Mouse (Mus musculus) neural tube, embryonic 12.5 days (tissue): Measurements from ENCODE around the gene Lcorl. TPM values are rescaled to one million over a fixed set of nuclear protein-coding genes. Genes with fewer than 3 reads are reported as not detected.

Experiments
- ATAC-seq: fragments of 200-750 bp; cut with Nextera tagmentation; 2 replicates; pipeline ENCODE4 v1.8.0; 2017; ENCODE audit warnings: low read depth, mild to moderate bottlenecking, moderate TSS enrichment, moderate library complexity; ENCODE audit not compliant: low FRiP score
- H3K27ac ChIP-seq: fragments of 300-500 bp; sonication (generic); 2 replicates; pipeline ENCODE4 v1.5.1; 2016
- H3K27me3 ChIP-seq: fragments of 300-500 bp; sonication (generic); replicated peaks from 2 replicates; pipeline ENCODE4 v1.6.1; 2016; ENCODE audit warnings: mild to moderate bottlenecking
- H3K36me3 ChIP-seq: fragments of 300-500 bp; sonication (generic); 2 replicates; pipeline ENCODE4 v1.6.1; 2016; ENCODE audit warnings: mild to moderate bottlenecking
- H3K4me1 ChIP-seq: fragments of 300-500 bp; sonication (generic); 2 replicates; pipeline ENCODE4 v1.6.1; 2016
- H3K4me2 ChIP-seq: fragments of 300-500 bp; sonication (generic); replicated peaks from 2 replicates; pipeline ENCODE4 v1.6.1; 2016; ENCODE audit warnings: mild to moderate bottlenecking
- H3K4me3 ChIP-seq: fragments of 300-500 bp; sonication (generic); 2 replicates; pipeline ENCODE4 v1.5.1; 2016
- H3K9ac ChIP-seq: fragments of 300-500 bp; sonication (generic); 2 replicates; pipeline ENCODE4 v1.6.1; 2016; ENCODE audit warnings: mild to moderate bottlenecking
- H3K9me3 ChIP-seq: fragments of 300-500 bp; sonication (generic); 2 replicates; pipeline ENCODE4 v1.6.1; 2016; ENCODE audit warnings: mild to moderate bottlenecking
- WGBS: fragments of 180-500 bp; shearing (Covaris S2); methylation state at CpG from one replicate; pipeline ENCODE4 v1.1.7; 2016; 5-methylcytosine and 5-hydroxymethylcytosine counted together
- polyA plus RNA-seq: library from polyadenylated mRNA; unstranded; fragments of >200 nt; fragmentation: Nextera tagmentation; extraction: Ambion mirVana; gene quantifications from 2 replicates; pipeline ENCODE4 v1.2.1, GENCODE M21; 2016

The Lcorl gene
- polyA plus RNA-seq, 1 experiment from 2014 or later: 46.7 TPM

DNA sequence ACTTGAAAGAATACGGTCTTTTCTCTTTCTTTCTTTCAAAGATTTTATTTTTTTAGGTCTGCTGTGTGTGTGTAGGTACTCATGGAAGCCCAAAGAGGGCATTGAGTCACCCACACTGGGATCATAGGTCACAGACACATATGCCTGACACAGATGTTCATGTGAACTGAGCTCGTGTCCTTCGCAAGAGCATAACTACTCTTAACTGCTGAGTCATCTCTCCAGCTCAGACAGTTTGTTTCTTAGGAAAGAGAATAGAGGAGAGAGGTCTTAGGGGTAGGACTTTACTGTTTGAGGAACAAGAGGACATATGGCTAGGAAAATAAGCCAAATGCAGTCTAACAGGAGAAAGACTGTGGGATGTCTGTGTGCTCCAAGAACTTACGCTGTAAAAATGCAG, 168.3 kb downstream of the Lcorl start:
- Histone ChIP-seq H3K27ac (no peak overlapping the region), H3K4me2 (no peak overlapping the region), H3K9ac (no peak overlapping the region), H3K9me3 (no peaks in the 10 kb centered on the region), H3K27me3 (no peaks in the 10 kb centered on the region), H3K4me1 (no peaks in the 10 kb centered on the region), H3K36me3 (peaks cover 2% of the 10 kb centered on the region), H3K4me3 (no peak overlapping the region)
- WGBS: 87% methylated on average over 4 of the region's 4 CpGs
- no peak for ATAC-seq

DNA sequence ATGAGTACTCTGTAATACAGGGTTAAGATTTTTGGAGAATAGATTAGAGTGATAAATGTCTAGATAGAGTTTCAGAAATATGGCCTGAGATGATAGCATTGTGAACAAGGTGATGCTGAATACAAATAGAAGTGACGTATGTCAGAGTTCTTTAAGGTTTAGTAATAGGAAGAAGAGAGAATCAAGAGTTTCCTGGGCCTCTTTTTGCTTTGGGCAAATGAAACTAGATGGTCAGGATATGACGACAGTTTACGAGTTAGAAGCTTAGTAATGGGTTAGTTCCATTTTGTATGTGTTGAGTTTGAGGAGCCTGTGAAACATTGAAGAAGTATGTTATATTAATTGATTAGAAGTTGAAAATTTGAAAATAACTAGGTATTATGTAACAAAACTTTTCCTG, 171.2 kb downstream of the Lcorl start:
- H3K27ac ChIP-seq: no peak overlapping the region
- H3K4me1 ChIP-seq: no peaks in the 10 kb centered on the region
- ATAC-seq: no peak
- H3K27me3 ChIP-seq: no peaks in the 10 kb centered on the region
- H3K4me3 ChIP-seq: no peak overlapping the region
- H3K9ac ChIP-seq: no peak overlapping the region
- WGBS: 94% methylated on average over 3 of the region's 3 CpGs
- H3K36me3 ChIP-seq: peaks cover 7% of the 10 kb centered on the region
- H3K4me2 ChIP-seq: no peak overlapping the region
- H3K9me3 ChIP-seq: no peaks in the 10 kb centered on the region

DNA sequence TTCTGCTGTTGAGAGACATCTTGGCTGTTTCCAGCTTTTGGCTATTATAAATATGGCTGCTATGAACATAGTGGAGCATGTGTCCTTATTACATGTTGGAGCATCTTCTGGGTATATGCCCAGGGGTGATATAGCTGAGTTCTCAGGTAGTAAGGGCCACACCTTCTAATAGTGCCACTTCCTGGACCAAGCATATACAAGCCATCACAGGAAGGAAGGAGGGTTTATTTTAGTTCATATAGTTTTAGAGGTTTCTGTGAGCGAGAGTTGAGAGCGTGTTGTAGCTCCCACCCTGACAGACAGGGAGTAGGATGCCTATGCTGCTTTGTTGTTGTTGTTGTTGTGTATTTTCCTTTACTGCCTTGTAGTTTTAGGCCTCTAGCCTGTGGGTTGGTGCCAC, 172.2 kb downstream of the Lcorl start:
- Histone ChIP-seq H3K27me3 (no peaks in the 10 kb centered on the region), H3K36me3 (peaks cover 7% of the 10 kb centered on the region)

DNA sequence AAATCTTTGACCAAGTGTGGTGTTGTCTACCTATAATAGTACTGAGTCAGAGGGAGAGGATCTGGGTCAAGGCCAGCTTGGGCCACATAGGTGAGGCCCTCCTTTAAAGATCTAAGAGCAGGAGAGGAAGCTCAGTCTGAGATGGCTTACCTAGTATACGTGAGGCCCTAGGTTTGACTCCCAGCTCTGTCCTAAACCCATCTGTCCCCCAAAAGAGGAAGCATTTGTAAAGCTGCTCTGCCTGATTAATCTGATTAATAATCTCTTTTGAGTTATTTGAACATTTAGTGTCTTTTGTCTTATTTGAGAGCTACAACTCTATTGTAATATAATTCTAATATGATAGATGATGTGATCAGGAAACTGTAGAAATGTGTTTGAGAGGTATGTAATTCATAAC, 174.0 kb downstream of the Lcorl start:
- H3K4me2 ChIP-seq: no peak overlapping the region
- WGBS: 94% methylated on average over 1 of the region's 1 CpGs
- ATAC-seq: no peak

More for the DNA sequence above, 172.2 kb downstream of the Lcorl start:
- ATAC-seq: no peak
- Histone ChIP-seq H3K9me3 (no peaks in the 10 kb centered on the region), H3K4me2 (no peak overlapping the region), H3K4me1 (no peaks in the 10 kb centered on the region), H3K9ac (no peak overlapping the region), H3K4me3 (no peak overlapping the region), H3K27ac (no peak overlapping the region)
- 97% methylated on average over 2 of the region's 2 CpGs for WGBS

DNA sequence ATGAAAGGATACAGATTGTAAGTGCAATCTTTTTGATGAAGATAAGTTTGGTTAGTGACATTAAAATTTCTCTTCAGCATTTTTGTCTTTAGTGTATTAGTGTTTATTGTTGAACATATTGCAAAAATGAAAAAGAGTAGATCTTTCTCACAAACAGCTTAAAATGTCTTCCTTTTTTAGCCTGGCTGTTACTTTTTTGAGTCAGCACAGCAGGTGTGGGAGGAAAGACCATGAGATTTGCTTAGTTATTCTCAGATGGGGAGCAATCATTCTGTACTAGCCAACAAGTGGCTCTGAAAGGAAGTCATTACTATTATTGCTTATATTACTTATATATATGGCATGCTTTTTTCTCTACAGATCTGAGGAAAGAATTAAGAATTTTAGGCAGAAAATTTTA, 177.5 kb downstream of the Lcorl start:
- Histone ChIP-seq H3K36me3 (peaks cover 14% of the 10 kb centered on the region), H3K9ac (no peak overlapping the region), H3K4me2 (no peak overlapping the region), H3K27ac (no peak overlapping the region), H3K4me3 (no peak overlapping the region), H3K27me3 (no peaks in the 10 kb centered on the region), H3K4me1 (no peaks in the 10 kb centered on the region), H3K9me3 (no peaks in the 10 kb centered on the region)
- ATAC-seq: no peak

More for the DNA sequence above, 174.0 kb downstream of the Lcorl start:
- Histone ChIP-seq H3K4me3 (no peak overlapping the region), H3K27ac (no peak overlapping the region), H3K36me3 (peaks cover 7% of the 10 kb centered on the region), H3K27me3 (no peaks in the 10 kb centered on the region), H3K9ac (no peak overlapping the region), H3K9me3 (no peaks in the 10 kb centered on the region), H3K4me1 (no peaks in the 10 kb centered on the region)

DNA sequence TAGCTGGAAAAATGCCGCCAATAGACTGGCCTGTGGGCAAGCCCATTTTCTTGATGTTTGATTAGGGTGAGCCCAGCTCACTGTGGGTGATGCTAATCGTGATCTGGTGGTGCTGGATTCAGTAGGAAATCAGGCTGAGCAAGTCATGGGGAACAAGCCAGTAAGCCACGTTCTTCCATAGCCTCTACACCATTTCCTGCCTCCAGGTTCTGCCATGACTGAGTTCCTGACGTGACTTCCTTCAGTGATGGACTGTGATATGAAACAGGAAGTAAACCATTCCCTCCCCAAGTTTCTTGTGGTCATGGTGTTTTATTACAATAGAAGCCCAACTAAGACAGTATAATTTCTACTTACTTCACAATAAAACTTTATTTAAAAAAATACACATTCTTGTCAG, 179.8 kb downstream of the Lcorl start:
- H3K27ac ChIP-seq: no peak overlapping the region
- H3K4me1 ChIP-seq: no peaks in the 10 kb centered on the region
- WGBS: 87% methylated on average over 4 of the region's 4 CpGs
- H3K9ac ChIP-seq: no peak overlapping the region
- no peak overlapping the region for H3K4me2 ChIP-seq
- no peaks in the 10 kb centered on the region for H3K9me3 ChIP-seq
- no peak for ATAC-seq
- H3K36me3 ChIP-seq: 0 out of 2 replicates have a peak, but pooled peaks cover 7% of the 10 kb centered on the region
- H3K27me3 ChIP-seq: no peaks in the 10 kb centered on the region
- no peak overlapping the region for H3K4me3 ChIP-seq

DNA sequence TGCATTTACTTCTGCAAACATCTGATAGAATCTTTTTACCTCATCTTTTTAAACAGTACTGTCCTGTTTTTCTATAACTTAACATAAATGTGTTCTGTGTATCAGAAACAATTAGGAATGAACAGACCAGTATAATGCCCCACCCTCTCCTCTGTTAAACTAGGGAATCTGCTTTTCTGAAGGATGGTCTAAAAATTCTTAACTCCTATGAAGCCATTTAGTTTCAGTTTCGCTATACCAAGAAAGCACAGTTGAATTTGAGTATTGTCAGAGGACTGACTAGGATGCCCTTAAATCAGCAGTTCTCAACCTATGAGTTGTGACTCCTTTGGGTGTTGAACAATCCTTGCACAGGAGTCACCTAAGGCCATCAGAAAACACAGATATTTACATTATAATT, 182.4 kb downstream of the Lcorl start:
- Histone ChIP-seq H3K36me3 (0 out of 2 replicates have a peak, but pooled peaks cover 7% of the 10 kb centered on the region), H3K4me3 (no peak overlapping the region), H3K9me3 (no peaks in the 10 kb centered on the region), H3K9ac (no peak overlapping the region), H3K4me1 (no peaks in the 10 kb centered on the region), H3K4me2 (no peak overlapping the region), H3K27ac (no peak overlapping the region), H3K27me3 (no peaks in the 10 kb centered on the region)
- WGBS: 100% methylated on average over 1 of the region's 1 CpGs
- ATAC-seq: no peak

DNA sequence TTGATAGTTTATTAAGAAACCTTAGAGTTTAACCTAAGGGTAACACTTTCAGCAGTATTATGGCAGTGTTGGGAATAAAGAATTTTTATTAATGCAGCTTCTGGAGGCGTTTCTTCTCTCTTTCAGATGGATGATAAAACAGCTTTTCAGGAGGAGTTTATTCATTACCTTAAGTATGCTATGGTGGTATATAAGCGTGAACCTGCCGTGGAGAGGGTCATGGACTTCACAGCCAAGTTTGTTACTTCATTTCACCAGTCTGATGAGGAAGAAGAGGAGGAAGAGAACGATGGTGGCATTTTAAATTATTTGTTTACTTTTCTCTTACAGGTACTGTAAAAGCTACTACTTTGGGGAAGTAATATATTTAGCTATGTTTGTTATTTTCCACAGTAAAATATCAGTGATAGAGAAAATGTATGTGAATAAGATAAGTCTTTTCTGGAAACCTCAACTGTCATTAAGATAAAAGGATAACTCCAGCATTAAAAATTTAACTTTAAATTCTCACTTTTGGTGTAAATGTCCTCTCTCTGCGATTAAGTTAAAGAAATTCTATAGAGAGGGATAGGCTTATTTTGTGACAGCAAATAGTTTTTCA, 186.4 kb downstream of the Lcorl start:
- 0 out of 2 replicates have a peak overlapping the region, but pooled peaks have one; percentile 71 for H3K9ac ChIP-seq
- ATAC-seq: no peak
- 52% methylated on average over 5 of the region's 5 CpGs for WGBS

DNA sequence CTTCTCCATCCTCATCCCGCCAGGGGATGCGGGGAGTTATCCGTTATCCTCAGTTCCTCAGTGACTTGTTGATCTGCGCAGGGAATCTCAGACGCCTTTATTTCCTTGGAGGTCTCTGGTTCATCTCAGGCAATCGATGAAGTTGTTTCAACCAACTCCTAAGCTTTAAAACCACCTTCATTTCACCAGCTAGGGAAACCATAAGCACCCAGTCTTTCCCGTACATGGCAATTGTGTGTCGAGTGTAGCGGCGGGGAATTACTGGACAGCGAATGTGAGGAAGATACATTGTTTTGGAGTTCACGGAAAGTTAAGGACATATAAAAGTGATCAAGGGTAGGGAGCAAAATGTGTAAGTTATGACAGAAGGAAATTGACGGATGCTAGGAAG, 187.1 kb downstream of the Lcorl start:
- Histone ChIP-seq H3K4me3 (peak overlapping the region; percentile 61), H3K4me1 (peaks cover 4% of the 10 kb centered on the region; the same call in 1 of the 2 replicates), H3K4me2 (peak overlapping the region; percentile 98), H3K27ac (0 out of 2 replicates have a peak overlapping the region, but pooled peaks have one; percentile 16), H3K9ac (peak overlapping the region; percentile 71), H3K27me3 (no peaks in the 10 kb centered on the region), H3K9me3 (no peaks in the 10 kb centered on the region), H3K36me3 (0 out of 2 replicates have a peak, but pooled peaks cover 4% of the 10 kb centered on the region)
- under 1% methylated on average over 13 of the region's 13 CpGs for WGBS
- no peak for ATAC-seq

More for the DNA sequence above, 186.4 kb downstream of the Lcorl start:
- H3K4me3 ChIP-seq: no peak overlapping the region
- H3K27me3 ChIP-seq: no peaks in the 10 kb centered on the region
- peaks cover 4% of the 10 kb centered on the region; the same call in 1 of the 2 replicates for H3K4me1 ChIP-seq
- no peaks in the 10 kb centered on the region for H3K9me3 ChIP-seq
- H3K36me3 ChIP-seq: 0 out of 2 replicates have a peak, but pooled peaks cover 4% of the 10 kb centered on the region
- no peak overlapping the region for H3K27ac ChIP-seq
- H3K4me2 ChIP-seq: peak overlapping the region; percentile 98

DNA sequence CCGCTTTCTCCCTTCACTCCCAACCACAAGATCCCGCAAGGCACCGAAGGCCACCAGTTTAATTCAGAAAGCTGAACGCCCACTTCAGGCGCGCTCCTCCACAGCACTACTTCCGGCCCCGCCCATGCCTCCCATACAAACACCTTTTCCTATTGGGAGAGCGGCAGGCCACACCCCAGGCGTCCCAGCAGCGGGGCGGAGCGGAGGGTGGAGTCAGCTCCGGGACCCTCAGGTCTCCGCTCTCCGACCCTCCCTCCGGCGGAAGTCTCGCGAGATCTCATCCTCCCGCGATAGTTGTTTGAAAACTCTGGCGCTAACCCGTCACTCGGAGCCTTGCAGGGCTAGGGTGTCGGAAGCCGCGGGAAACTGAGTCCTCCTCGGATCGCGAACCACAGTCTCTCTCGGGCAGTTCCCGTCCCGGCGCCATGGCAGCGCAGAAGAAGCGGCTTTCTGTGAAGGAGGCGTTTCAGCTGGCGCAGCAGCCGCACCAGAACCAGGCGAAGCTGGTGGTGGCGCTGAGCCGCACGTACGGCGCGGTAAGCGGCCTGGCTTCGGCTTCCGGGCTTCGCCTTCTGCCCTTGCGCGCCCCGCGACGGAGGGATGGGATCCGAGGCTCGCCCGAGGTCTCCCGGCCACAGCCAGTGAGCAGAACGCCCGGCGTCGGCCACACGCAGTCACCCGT, 187.7 kb downstream of the Lcorl start, which contains the start of gene Ncapg:
Ncapg (plus strand) TSS at position 322 of the 682 bp plus-strand sequence.
- Histone ChIP-seq H3K36me3 (no peaks in the 10 kb centered on the region), H3K9ac (peak within 1 kb of the TSS; percentile 78), H3K9me3 (no peaks in the 10 kb centered on the region), H3K27me3 (no peaks in the 10 kb centered on the region), H3K4me3 (peak within 1 kb of the TSS; percentile 61), H3K27ac (peak within 1 kb of the TSS; percentile 64; the same call in 1 of the 2 replicates), H3K4me2 (peak within 1 kb of the TSS; percentile 98), H3K4me1 (peaks cover 4% of the 10 kb centered on the region; the same call in 1 of the 2 replicates)
- under 1% methylated on average over 66 of the region's 66 CpGs for WGBS
- peak; percentile 100 for ATAC-seq

DNA sequence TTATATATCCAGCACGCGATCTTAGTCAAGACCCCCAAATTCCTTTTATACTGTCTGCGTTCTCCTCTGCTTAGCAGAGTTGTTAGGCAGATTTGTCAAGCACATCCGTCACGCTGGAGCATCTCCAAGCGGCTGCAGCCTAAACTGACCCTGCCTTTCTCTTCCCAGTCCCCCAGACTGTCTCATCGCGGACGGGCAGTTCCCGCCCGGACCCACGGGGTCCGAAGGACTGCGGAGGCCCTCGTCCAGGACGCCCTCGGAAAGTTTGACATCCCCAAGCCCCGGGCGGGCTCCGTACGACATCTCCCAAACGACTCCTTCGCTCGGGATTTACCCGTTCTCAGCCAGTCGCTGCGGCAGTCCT, 188.2 kb downstream of the Lcorl start:
- peak; percentile 72 for ATAC-seq
- Histone ChIP-seq H3K4me3 (peak overlapping the region; percentile 61), H3K4me2 (peak overlapping the region; percentile 98), H3K36me3 (no peaks in the 10 kb centered on the region), H3K9me3 (no peaks in the 10 kb centered on the region), H3K27ac (peak overlapping the region; percentile 64; the same call in 1 of the 2 replicates), H3K9ac (peak overlapping the region; percentile 78), H3K4me1 (peaks cover 4% of the 10 kb centered on the region; the same call in 1 of the 2 replicates), H3K27me3 (no peaks in the 10 kb centered on the region)
- WGBS: under 1% methylated on average over 27 of the region's 27 CpGs

DNA sequence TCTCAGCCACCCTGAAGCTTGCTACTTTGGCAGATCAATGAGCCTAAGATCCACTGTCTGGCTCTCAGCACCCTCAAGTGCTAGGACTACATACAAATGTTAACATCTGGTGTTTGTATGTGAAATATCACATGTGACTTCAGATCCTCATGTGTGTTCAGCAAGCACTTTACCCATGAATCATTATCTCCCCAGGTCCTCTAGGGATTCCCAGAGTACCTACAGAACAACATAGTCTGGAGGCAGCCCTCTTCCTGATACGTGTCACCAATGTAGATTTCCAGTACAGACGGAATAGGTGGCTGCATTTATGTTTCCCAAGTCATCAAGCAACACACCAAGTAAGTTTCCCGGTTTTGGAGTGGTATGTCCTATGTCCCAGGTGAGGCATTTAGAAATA, 188.6 kb downstream of the Lcorl start:
- H3K27ac ChIP-seq: 0 out of 2 replicates have a peak overlapping the region, but pooled peaks have one; percentile 64
- H3K27me3 ChIP-seq: no peaks in the 10 kb centered on the region
- 2% methylated on average over 3 of the region's 3 CpGs for WGBS
- peak overlapping the region; percentile 61 for H3K4me3 ChIP-seq
- H3K36me3 ChIP-seq: no peaks in the 10 kb centered on the region
- H3K4me1 ChIP-seq: peaks cover 4% of the 10 kb centered on the region; the same call in 1 of the 2 replicates
- peak; percentile 18 for ATAC-seq
- peak overlapping the region; percentile 78 for H3K9ac ChIP-seq
- no peaks in the 10 kb centered on the region for H3K9me3 ChIP-seq
- peak overlapping the region; percentile 98 for H3K4me2 ChIP-seq
